Mouse (Mus musculus): ENCODE data around the gene Nod1.

Nod1 gene

DNA sequence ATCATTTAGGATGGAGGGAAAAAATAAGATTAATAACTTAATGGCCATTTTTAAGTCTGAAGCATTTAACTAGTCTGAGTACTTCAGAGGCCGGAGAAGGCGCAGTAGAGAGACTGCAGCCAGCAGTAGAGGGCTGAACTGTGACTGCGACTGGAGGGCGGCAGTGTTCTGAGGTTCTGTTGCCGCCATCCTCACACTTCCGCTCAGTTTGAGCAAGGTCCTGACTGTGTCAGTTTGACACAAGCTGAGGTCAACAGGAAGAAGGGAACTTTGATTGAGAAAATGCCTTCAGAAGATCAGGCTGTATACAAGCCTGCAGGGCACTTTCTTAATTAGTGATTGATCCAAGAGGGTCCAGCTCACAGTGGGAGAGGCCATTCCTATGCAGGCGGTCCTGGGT lies 86.2 kb downstream of the Nod1 start:
- DNase-seq (ENCODE audit: low read depth, low spot score), result no peak

DNA sequence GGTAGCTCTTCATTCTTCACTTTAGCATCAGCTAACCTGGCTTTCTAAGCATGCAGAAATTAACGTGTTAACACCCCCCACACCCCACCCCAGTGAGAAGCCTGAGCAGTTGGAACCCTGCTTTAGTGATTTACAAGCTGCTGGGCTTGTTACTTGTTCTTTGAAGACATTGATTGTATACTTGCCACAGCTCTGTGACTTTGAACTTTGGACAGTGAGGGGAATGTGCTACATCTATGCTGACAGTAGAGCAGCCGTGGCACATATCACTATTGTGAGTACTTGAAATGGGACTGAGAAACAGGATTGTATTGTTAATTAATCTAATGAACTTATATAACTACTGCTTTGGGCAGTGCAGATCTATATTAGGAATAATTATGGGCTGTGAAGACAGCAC lies 89.0 kb downstream of the Nod1 start:
- DNase-seq (ENCODE audit: low read depth, low spot score), result no peak

GRCm38 (mm10) chr6:54880086-54880485 lies 92.3 kb downstream of the Nod1 start:
- DNase-seq (ENCODE audit: low read depth, low spot score), result no peak

GRCm38 (mm10) chr6:54878546-54878945 lies 93.9 kb downstream of the Nod1 start:
- DNase-seq (ENCODE audit: low read depth, low spot score), result no peak

DNA sequence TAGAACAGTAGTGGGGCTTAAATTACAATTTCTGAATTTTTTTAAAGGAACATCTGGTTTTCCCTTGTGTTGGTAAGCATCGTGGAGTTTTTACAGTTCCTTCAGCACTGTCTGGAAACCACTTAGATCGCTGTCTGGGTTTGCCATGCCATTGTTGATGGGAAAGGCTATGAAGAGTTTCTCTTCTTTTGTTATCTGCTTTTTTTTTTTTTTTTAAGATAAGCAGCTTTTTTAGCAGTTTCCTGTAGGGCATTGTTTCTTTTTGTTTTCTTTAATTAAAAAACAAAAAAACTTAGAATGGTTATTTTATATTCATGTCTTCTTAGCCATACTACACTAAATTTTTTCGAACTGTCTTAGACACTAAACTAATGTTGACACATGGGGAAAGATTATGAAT lies 94.8 kb downstream of the Nod1 start:
- DNase-seq (ENCODE audit: low read depth, low spot score), result no peak

DNA sequence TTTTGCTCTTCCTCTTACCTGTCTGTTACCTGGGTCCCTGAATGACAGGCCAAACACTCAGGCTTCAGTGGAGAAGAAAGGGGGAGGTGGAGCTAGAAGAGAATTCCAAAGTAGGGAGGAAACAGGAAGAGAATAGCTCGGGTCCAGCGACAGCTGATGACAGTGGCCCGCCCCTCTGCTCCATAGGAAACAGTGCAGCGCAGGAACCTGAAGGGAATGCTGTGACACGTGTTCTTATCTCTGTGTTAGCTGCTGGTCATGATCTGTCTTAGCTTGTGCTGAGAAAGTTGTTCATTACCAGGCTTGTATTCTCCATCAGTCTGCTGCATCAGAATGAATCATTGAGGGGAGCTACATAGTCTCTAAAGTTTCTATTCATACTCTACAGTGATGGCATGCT lies 95.6 kb downstream of the Nod1 start:
- no peak for DNase-seq (ENCODE audit: low read depth, low spot score)
